Mouse (Mus musculus) heart, adult 2 months (tissue): ENCODE data around the gene Peg12.
A peak's percentile ranks its signal among the peaks of the same experiment; 100 is the strongest.

Experiments
- CTCF ChIP-seq: fragments of 200-600 bp; IDR thresholded peaks from 2 replicates; pipeline ENCODE4 v1.8.1; 2022; ENCODE audit warnings: antibody characterized with exemption, mild to moderate bottlenecking, moderate library complexity
- EP300 ChIP-seq: fragments of 200-500 bp; IDR thresholded peaks from 2 replicates; pipeline ENCODE4 v1.6.1; 2011; ENCODE audit warnings: low read depth, low read length, control low read depth; ENCODE audit not compliant: insufficient read depth

GRCm38 (mm10) chr7:62433243-62433642, 31.1 kb downstream of the Peg12 start:
- TF ChIP-seq CTCF (peak; percentile 72), EP300 (no peak)
